Mouse (Mus musculus) embryonic fibroblast, embryonic 13.5 days (primary cell): ENCODE data around the gene Rapgef6.

Experiments used
- CTCF ChIP-seq: IDR thresholded peaks from 2 replicates; pipeline ENCODE4 v1.5.1; 2011; ENCODE audit warnings: mild to moderate bottlenecking, control low read depth, low read length, moderate library complexity, borderline replicate concordance; ENCODE audit not compliant: insufficient read depth
- POLR2A ChIP-seq: IDR thresholded peaks from 2 replicates; pipeline ENCODE4 v1.6.1; 2011; ENCODE audit warnings: low read depth, mild to moderate bottlenecking, control low read depth, low read length, moderate library complexity

- TF ChIP-seq CTCF, result no peak
- TF ChIP-seq POLR2A, result no peak
Measured at GRCm38 (mm10) chr11:54567959-54568358, 45.3 kb downstream of the Rapgef6 start.
